Mouse (Mus musculus) forebrain, embryonic 15.5 days (tissue): ENCODE measurements around the gene Gng2. TPM values are rescaled to one million over a fixed set of nuclear protein-coding genes. Genes with fewer than 3 reads are reported as not detected.

Source experiments
- ATAC-seq: fragments of 200-750 bp; cut with Nextera tagmentation; replicated peaks from 2 replicates; pipeline ENCODE4 v1.8.0; 2017; ENCODE audit warnings: mild to moderate bottlenecking, moderate TSS enrichment, moderate library complexity
- H3K27ac ChIP-seq: fragments of 300-500 bp; sonication (generic); replicated peaks from 2 replicates; pipeline ENCODE4 v1.5.1; 2015; ENCODE audit warnings: mild to moderate bottlenecking, inconsistent platforms
- H3K27me3 ChIP-seq: fragments of 300-500 bp; sonication (generic); 2 replicates; pipeline ENCODE4 v1.6.1; 2015; ENCODE audit warnings: inconsistent platforms
- H3K36me3 ChIP-seq: fragments of 300-500 bp; sonication (generic); 2 replicates; pipeline ENCODE4 v1.6.1; 2015; ENCODE audit warnings: mild to moderate bottlenecking, inconsistent platforms
- H3K4me1 ChIP-seq: fragments of 300-500 bp; sonication (generic); 2 replicates; pipeline ENCODE4 v1.6.1; 2015; ENCODE audit warnings: inconsistent platforms
- H3K4me2 ChIP-seq: fragments of 300-500 bp; sonication (generic); replicated peaks from 2 replicates; pipeline ENCODE4 v1.6.1; 2015; ENCODE audit warnings: mild to moderate bottlenecking, inconsistent platforms
- H3K4me3 ChIP-seq: fragments of 300-500 bp; sonication (generic); 2 replicates; pipeline ENCODE4 v1.5.1; 2015; ENCODE audit warnings: mild to moderate bottlenecking, inconsistent platforms
- H3K9ac ChIP-seq: fragments of 300-500 bp; sonication (generic); replicated peaks from 2 replicates; pipeline ENCODE4 v1.6.1; 2015; ENCODE audit warnings: mild to moderate bottlenecking, inconsistent platforms
- H3K9me3 ChIP-seq: fragments of 300-500 bp; sonication (generic); 2 replicates; pipeline ENCODE4 v1.6.1; 2016; ENCODE audit warnings: inconsistent platforms
- WGBS: fragments of 180-500 bp; shearing (Covaris S2); methylation state at CpG from one replicate; pipeline ENCODE4 v1.1.7; 2015; ENCODE audit warnings: mixed read lengths; 5-methylcytosine and 5-hydroxymethylcytosine counted together
- polyA plus RNA-seq: library from polyadenylated mRNA; unstranded; fragments of >200 nt; fragmentation: Nextera tagmentation; extraction: Ambion mirVana; gene quantifications from 2 replicates; pipeline ENCODE4 v1.2.1, GENCODE M21; 2015

Gng2 gene
- polyA plus RNA-seq, 1 experiment from 2014 or later: 468 TPM

GRCm38 (mm10) chr14:19974429-19974828, 3.0 kb downstream of the Gng2 start:
- Histone ChIP-seq H3K9me3 (no peaks in the 10 kb centered on the region), H3K27me3 (no peaks in the 10 kb centered on the region), H3K9ac (peak overlapping the region; percentile 56), H3K27ac (peak overlapping the region; percentile 89), H3K4me3 (peak overlapping the region; percentile 45), H3K4me1 (peaks cover 59% of the 10 kb centered on the region), H3K4me2 (peak overlapping the region; percentile 46), H3K36me3 (no peaks in the 10 kb centered on the region)
- no peak for ATAC-seq
- WGBS: 27% methylated on average over 5 of the region's 5 CpGs

- Histone ChIP-seq H3K4me2 (0 out of 2 replicates have a peak overlapping the region, but pooled peaks have one; percentile 4), H3K9ac (no peak overlapping the region), H3K9me3 (no peaks in the 10 kb centered on the region), H3K4me3 (no peak overlapping the region), H3K27ac (no peak overlapping the region), H3K27me3 (no peaks in the 10 kb centered on the region), H3K4me1 (peaks cover 72% of the 10 kb centered on the region), H3K36me3 (no peaks in the 10 kb centered on the region)
- no peak for ATAC-seq
- 72% methylated on average over 13 of the region's 13 CpGs for WGBS
Measured at GRCm38 (mm10) chr14:19972316-19973029, 5.0 kb downstream of the Gng2 start.

- no peaks in the 10 kb centered on the region for H3K9me3 ChIP-seq
- H3K4me1 ChIP-seq: peaks cover 79% of the 10 kb centered on the region
Measured at GRCm38 (mm10) chr14:19970845-19971244, 6.6 kb downstream of the Gng2 start.

GRCm38 (mm10) chr14:19970106-19970785, 7.2 kb downstream of the Gng2 start:
- H3K27me3 ChIP-seq: no peaks in the 10 kb centered on the region
- peak overlapping the region; percentile 17; the same call in 1 of the 2 replicates for H3K4me2 ChIP-seq
- no peak for ATAC-seq
- WGBS: 60% methylated on average over 6 of the region's 6 CpGs
- H3K9ac ChIP-seq: no peak overlapping the region
- H3K36me3 ChIP-seq: no peaks in the 10 kb centered on the region; the same call in 1 of the 2 replicates
- H3K4me3 ChIP-seq: no peak overlapping the region
- H3K9me3 ChIP-seq: no peaks in the 10 kb centered on the region
- peaks cover 80% of the 10 kb centered on the region for H3K4me1 ChIP-seq
- H3K27ac ChIP-seq: peak overlapping the region; percentile 40

More at GRCm38 (mm10) chr14:19970845-19971244, 6.6 kb downstream of the Gng2 start:
- ATAC-seq: no peak
- H3K27ac ChIP-seq: peak overlapping the region; percentile 40
- no peak overlapping the region for H3K9ac ChIP-seq
- no peaks in the 10 kb centered on the region for H3K36me3 ChIP-seq
- WGBS: 30% methylated on average over 3 of the region's 3 CpGs
- no peaks in the 10 kb centered on the region for H3K27me3 ChIP-seq
- H3K4me3 ChIP-seq: no peak overlapping the region
- peak overlapping the region; percentile 17 for H3K4me2 ChIP-seq

- no peak for ATAC-seq
- no peaks in the 10 kb centered on the region; the same call in 1 of the 2 replicates for H3K36me3 ChIP-seq
- 94% methylated on average over 1 of the region's 1 CpGs for WGBS
- H3K4me3 ChIP-seq: no peak overlapping the region
- no peaks in the 10 kb centered on the region for H3K27me3 ChIP-seq
- peaks cover 80% of the 10 kb centered on the region for H3K4me1 ChIP-seq
- H3K4me2 ChIP-seq: no peak overlapping the region
- no peak overlapping the region for H3K27ac ChIP-seq
- H3K9ac ChIP-seq: no peak overlapping the region
- H3K9me3 ChIP-seq: no peaks in the 10 kb centered on the region
Measured at GRCm38 (mm10) chr14:19969566-19969965, 7.9 kb downstream of the Gng2 start.

- Histone ChIP-seq H3K27me3 (no peaks in the 10 kb centered on the region), H3K36me3 (no peaks in the 10 kb centered on the region; the same call in 1 of the 2 replicates), H3K4me1 (peaks cover 80% of the 10 kb centered on the region), H3K9ac (no peak overlapping the region), H3K4me3 (no peak overlapping the region), H3K9me3 (no peaks in the 10 kb centered on the region), H3K4me2 (no peak overlapping the region), H3K27ac (no peak overlapping the region)
- no peak for ATAC-seq
- WGBS: 42% methylated on average over 5 of the region's 5 CpGs
Measured at GRCm38 (mm10) chr14:19969011-19969521, 8.4 kb downstream of the Gng2 start.

GRCm38 (mm10) chr14:19968321-19969010, 9.0 kb downstream of the Gng2 start:
- 79% methylated on average over 7 of the region's 7 CpGs for WGBS
- H3K4me3 ChIP-seq: no peak overlapping the region

GRCm38 (mm10) chr14:19967482-19967881, 9.9 kb downstream of the Gng2 start:
- ATAC-seq: peak; percentile 66

More at GRCm38 (mm10) chr14:19968321-19969010, 9.0 kb downstream of the Gng2 start:
- Histone ChIP-seq H3K9me3 (no peaks in the 10 kb centered on the region), H3K27me3 (no peaks in the 10 kb centered on the region), H3K27ac (no peak overlapping the region), H3K9ac (no peak overlapping the region), H3K36me3 (no peaks in the 10 kb centered on the region; the same call in 1 of the 2 replicates), H3K4me2 (no peak overlapping the region), H3K4me1 (peaks cover 80% of the 10 kb centered on the region)
- no peak for ATAC-seq

GRCm38 (mm10) chr14:19963961-19964505, 13.4 kb downstream of the Gng2 start:
- Histone ChIP-seq H3K4me2 (no peak overlapping the region), H3K9ac (no peak overlapping the region), H3K4me1 (peaks cover 60% of the 10 kb centered on the region), H3K4me3 (no peak overlapping the region), H3K9me3 (no peaks in the 10 kb centered on the region), H3K27ac (peak overlapping the region; percentile 50; the same call in 1 of the 2 replicates), H3K27me3 (no peaks in the 10 kb centered on the region), H3K36me3 (peaks cover 9% of the 10 kb centered on the region)
- ATAC-seq: 0 out of 2 replicates have a peak, but pooled peaks have one; percentile 41
- 20% methylated on average over 5 of the region's 5 CpGs for WGBS

More at GRCm38 (mm10) chr14:19967482-19967881, 9.9 kb downstream of the Gng2 start:
- Histone ChIP-seq H3K4me2 (no peak overlapping the region), H3K36me3 (no peaks in the 10 kb centered on the region; the same call in 1 of the 2 replicates), H3K4me3 (no peak overlapping the region), H3K9me3 (no peaks in the 10 kb centered on the region), H3K9ac (no peak overlapping the region), H3K27ac (0 out of 2 replicates have a peak overlapping the region, but pooled peaks have one; percentile 33), H3K27me3 (no peaks in the 10 kb centered on the region), H3K4me1 (peaks cover 76% of the 10 kb centered on the region)
- WGBS: 53% methylated on average over 8 of the region's 8 CpGs

GRCm38 (mm10) chr14:19961924-19962915, 15.2 kb downstream of the Gng2 start:
- Histone ChIP-seq H3K4me3 (no peak overlapping the region), H3K27me3 (no peaks in the 10 kb centered on the region), H3K27ac (peak overlapping the region; percentile 35), H3K4me2 (0 out of 2 replicates have a peak overlapping the region, but pooled peaks have one; percentile 7), H3K9me3 (no peaks in the 10 kb centered on the region), H3K9ac (no peak overlapping the region), H3K36me3 (peaks cover 14% of the 10 kb centered on the region), H3K4me1 (peaks cover 44% of the 10 kb centered on the region)
- 0 out of 2 replicates have a peak, but pooled peaks have one; percentile 18 for ATAC-seq
- 44% methylated on average over 15 of the region's 15 CpGs for WGBS
